Mouse (Mus musculus) megakaryocyte, embryonic 14.5 days (primary cell): ENCODE measurements around the gene Rab20. TPM values are rescaled to one million over a fixed set of nuclear protein-coding genes. Genes with fewer than 3 reads are reported as not detected.
"Not testable (repeated sequence)": the region's sequence is repeated elsewhere in the genome, so short reads cannot be mapped to it uniquely, and the experiment has no call there.

Experiments used
- H3K27me3 ChIP-seq: replicated peaks from 2 replicates; pipeline ENCODE3; 2012; ENCODE audit warnings: inconsistent platforms
- H3K36me3 ChIP-seq: replicated peaks from 2 replicates; pipeline ENCODE3; 2012; ENCODE audit warnings: low read length, inconsistent platforms, mixed read lengths
- H3K4me1 ChIP-seq: 2 replicates; pipeline ENCODE4 v1.6.1; 2012; ENCODE audit warnings: inconsistent platforms
- H3K4me3 ChIP-seq: replicated peaks from 2 replicates; pipeline ENCODE3; 2012; ENCODE audit warnings: moderate library complexity, mild to moderate bottlenecking, inconsistent platforms
- H3K9me3 ChIP-seq: 2 replicates; pipeline ENCODE4 v1.6.1; 2012; ENCODE audit warnings: inconsistent platforms
- FLI1 ChIP-seq: IDR thresholded peaks from 2 replicates; pipeline ENCODE4 v1.6.1; 2012; ENCODE audit warnings: low read length, inconsistent platforms, mixed read lengths
- GATA1 ChIP-seq: IDR thresholded peaks from 3 replicates; pipeline ENCODE4 v1.6.1; 2012; ENCODE audit warnings: mixed read lengths, low read length, inconsistent platforms, borderline replicate concordance
- polyA plus RNA-seq: library from polyadenylated mRNA; stranded (reverse); fragments of >175 nt; gene quantifications from 2 replicates; pipeline ENCODE4 v1.2.3, GENCODE M21; 2012; ENCODE audit warnings: low replicate concordance; ENCODE audit not compliant: insufficient read depth

Rab20 gene
- polyA plus RNA-seq, 1 experiment, result 13.3 TPM

GRCm38 (mm10) chr8:11506802-11507201 lies 28.3 kb upstream of the Rab20 start:
- Histone ChIP-seq H3K4me3 (no peak overlapping the region), H3K4me1 (peaks cover 51% of the 10 kb centered on the region), H3K36me3 (peaks cover 99% of the 10 kb centered on the region), H3K9me3 (no peaks in the 10 kb centered on the region), H3K27me3 (no peaks in the 10 kb centered on the region)
- TF ChIP-seq GATA1 (no peak), FLI1 (no peak)

GRCm38 (mm10) chr8:11506074-11506473 lies 27.6 kb upstream of the Rab20 start:
- H3K36me3 ChIP-seq, result peaks cover 99% of the 10 kb centered on the region
- no peaks in the 10 kb centered on the region for H3K27me3 ChIP-seq
- H3K4me1 ChIP-seq, result peaks cover 50% of the 10 kb centered on the region
- H3K9me3 ChIP-seq, result no peaks in the 10 kb centered on the region
- no peak for TF ChIP-seq GATA1
- no peak for TF ChIP-seq FLI1
- H3K4me3 ChIP-seq, result no peak overlapping the region

GRCm38 (mm10) chr8:11503476-11504232 lies 25.1 kb upstream of the Rab20 start:
- no peaks in the 10 kb centered on the region for H3K27me3 ChIP-seq
- peaks cover 66% of the 10 kb centered on the region for H3K4me1 ChIP-seq
- H3K36me3 ChIP-seq, result peaks cover 82% of the 10 kb centered on the region
- H3K9me3 ChIP-seq, result no peaks in the 10 kb centered on the region
- no peak overlapping the region for H3K4me3 ChIP-seq
- no peak for TF ChIP-seq GATA1
- TF ChIP-seq FLI1, result no peak

GRCm38 (mm10) chr8:11498786-11499485 lies 20.4 kb upstream of the Rab20 start:
- peaks cover 57% of the 10 kb centered on the region for H3K4me1 ChIP-seq
- H3K4me3 ChIP-seq, result peak overlapping the region; percentile 97
- TF ChIP-seq GATA1, result no peak
- no peak for TF ChIP-seq FLI1
- no peaks in the 10 kb centered on the region for H3K9me3 ChIP-seq
- H3K27me3 ChIP-seq, result no peaks in the 10 kb centered on the region
- H3K36me3 ChIP-seq, result peaks cover 35% of the 10 kb centered on the region

GRCm38 (mm10) chr8:11498281-11498680 lies 19.8 kb upstream of the Rab20 start:
- TF ChIP-seq FLI1, result no peak
- TF ChIP-seq GATA1, result no peak
- H3K4me1 ChIP-seq, result peaks cover 50% of the 10 kb centered on the region
- H3K4me3 ChIP-seq, result peak overlapping the region; percentile 97
- peaks cover 28% of the 10 kb centered on the region for H3K36me3 ChIP-seq
- H3K27me3 ChIP-seq, result no peaks in the 10 kb centered on the region
- H3K9me3 ChIP-seq, result no peaks in the 10 kb centered on the region

GRCm38 (mm10) chr8:11497017-11497990 lies 18.8 kb upstream of the Rab20 start, which contains the start of gene Naxd:
TSS of gene Naxd (plus strand) at chr8:11497506.
- peak within 1 kb of the TSS; percentile 97 for H3K4me3 ChIP-seq
- peaks cover 46% of the 10 kb centered on the region for H3K4me1 ChIP-seq
- H3K36me3 ChIP-seq, result peaks cover 20% of the 10 kb centered on the region
- H3K27me3 ChIP-seq, result no peaks in the 10 kb centered on the region
- H3K9me3 ChIP-seq, result no peaks in the 10 kb centered on the region
- no peak for TF ChIP-seq GATA1
- peak; percentile 55; the same call in 1 of the 2 replicates for TF ChIP-seq FLI1

GRCm38 (mm10) chr8:11492340-11492739 lies 13.8 kb upstream of the Rab20 start:
- not testable (repeated sequence) for H3K9me3 ChIP-seq, H3K36me3 ChIP-seq, H3K4me3 ChIP-seq
- Histone ChIP-seq H3K27me3 (peaks cover 27% of the 10 kb centered on the region), H3K4me1 (peaks cover 10% of the 10 kb centered on the region)

GRCm38 (mm10) chr8:11487229-11487628 lies 8.7 kb upstream of the Rab20 start:
- Histone ChIP-seq H3K27me3 (peaks cover 65% of the 10 kb centered on the region), H3K36me3 (no peaks in the 10 kb centered on the region), H3K4me3 (peak overlapping the region; percentile 54), H3K4me1 (peaks cover 17% of the 10 kb centered on the region), H3K9me3 (no peaks in the 10 kb centered on the region)
- no peak for TF ChIP-seq GATA1
- no peak for TF ChIP-seq FLI1

GRCm38 (mm10) chr8:11486142-11486541 lies 7.6 kb upstream of the Rab20 start:
- Histone ChIP-seq H3K4me3 (no peak overlapping the region), H3K36me3 (no peaks in the 10 kb centered on the region), H3K9me3 (no peaks in the 10 kb centered on the region), H3K4me1 (peaks cover 17% of the 10 kb centered on the region), H3K27me3 (peaks cover 71% of the 10 kb centered on the region)
- TF ChIP-seq FLI1, result no peak
- TF ChIP-seq GATA1, result no peak

- peaks cover 81% of the 10 kb centered on the region for H3K27me3 ChIP-seq
Measured at GRCm38 (mm10) chr8:11482537-11482936, 4.0 kb upstream of the Rab20 start.

More at GRCm38 (mm10) chr8:11482537-11482936, 4.0 kb upstream of the Rab20 start:
- Histone ChIP-seq H3K4me3 (no peak overlapping the region), H3K9me3 (no peaks in the 10 kb centered on the region), H3K4me1 (peaks cover 39% of the 10 kb centered on the region), H3K36me3 (no peaks in the 10 kb centered on the region)
- TF ChIP-seq FLI1 (no peak), GATA1 (no peak)
